Mouse (Mus musculus): ENCODE data around the gene Vdac1. TPM values are rescaled to one million over a fixed set of nuclear protein-coding genes. Genes with fewer than 3 reads are reported as not detected.
A peak's percentile ranks its signal among the peaks of the same experiment; 100 is the strongest.

Vdac1 gene
- polyA plus RNA-seq, 1 experiment from 2014 or later: 369 TPM

- H3K27ac ChIP-seq (replicated peaks): no peak overlapping the region
- 72% methylated on average over 7 of the region's 7 CpGs for WGBS
- H3K4me2 ChIP-seq: no peak overlapping the region
- peaks cover 18% of the 10 kb centered on the region for H3K4me1 ChIP-seq (replicated peaks)
- no peak overlapping the region for H3K9ac ChIP-seq
- no peaks in the 10 kb centered on the region for H3K27me3 ChIP-seq
- no peak for ATAC-seq (ENCODE audit: low FRiP score, low read depth)
- no peak overlapping the region for H3K4me3 ChIP-seq
- no peaks in the 10 kb centered on the region for H3K36me3 ChIP-seq
- no peaks in the 10 kb centered on the region for H3K9me3 ChIP-seq
Observed at GRCm38 (mm10) chr11:52335924-52336323, 24.7 kb upstream of the Vdac1 start.

- H3K4me3 ChIP-seq: no peak overlapping the region
- no peaks in the 10 kb centered on the region for H3K9me3 ChIP-seq
- H3K27me3 ChIP-seq: no peaks in the 10 kb centered on the region
- H3K4me1 ChIP-seq (replicated peaks): peaks cover 14% of the 10 kb centered on the region
- ATAC-seq (ENCODE audit: low FRiP score, low read depth): no peak
- H3K9ac ChIP-seq: no peak overlapping the region
- H3K27ac ChIP-seq (replicated peaks): no peak overlapping the region
- WGBS: 56% methylated on average over 10 of the region's 10 CpGs
- H3K4me2 ChIP-seq: no peak overlapping the region
- H3K36me3 ChIP-seq: no peaks in the 10 kb centered on the region
Observed at GRCm38 (mm10) chr11:52337651-52338295, 22.9 kb upstream of the Vdac1 start.

GRCm38 (mm10) chr11:52338351-52338750, 22.3 kb upstream of the Vdac1 start:
- no peak for ATAC-seq (ENCODE audit: low FRiP score, low read depth)
- no peak overlapping the region for H3K9ac ChIP-seq
- no peak overlapping the region for H3K27ac ChIP-seq (replicated peaks)
- 69% methylated on average over 3 of the region's 3 CpGs for WGBS
- no peak overlapping the region for H3K4me2 ChIP-seq
- H3K4me1 ChIP-seq (replicated peaks): peaks cover 9% of the 10 kb centered on the region
- H3K36me3 ChIP-seq: no peaks in the 10 kb centered on the region
- H3K27me3 ChIP-seq: no peaks in the 10 kb centered on the region
- H3K9me3 ChIP-seq: no peaks in the 10 kb centered on the region
- no peak overlapping the region for H3K4me3 ChIP-seq

- Histone ChIP-seq H3K4me1 (replicated peaks) (peaks cover 4% of the 10 kb centered on the region; the same call in 1 of the 2 replicates), H3K4me3 (no peak overlapping the region), H3K9ac (no peak overlapping the region), H3K27me3 (no peaks in the 10 kb centered on the region), H3K27ac (replicated peaks) (no peak overlapping the region), H3K9me3 (no peaks in the 10 kb centered on the region), H3K4me2 (no peak overlapping the region), H3K36me3 (no peaks in the 10 kb centered on the region)
- 93% methylated on average over 4 of the region's 4 CpGs for WGBS
- ATAC-seq (ENCODE audit: low FRiP score, low read depth): no peak
Observed at GRCm38 (mm10) chr11:52339098-52339497, 21.6 kb upstream of the Vdac1 start.

GRCm38 (mm10) chr11:52339512-52339911, 21.1 kb upstream of the Vdac1 start:
- 93% methylated on average over 12 of the region's 12 CpGs for WGBS
- ATAC-seq (ENCODE audit: low FRiP score, low read depth): no peak

GRCm38 (mm10) chr11:52340123-52340864, 20.4 kb upstream of the Vdac1 start:
- Histone ChIP-seq H3K4me3 (no peak overlapping the region), H3K4me1 (replicated peaks) (peaks cover 4% of the 10 kb centered on the region; the same call in 1 of the 2 replicates), H3K9ac (no peak overlapping the region), H3K36me3 (no peaks in the 10 kb centered on the region), H3K4me2 (no peak overlapping the region), H3K27me3 (no peaks in the 10 kb centered on the region), H3K27ac (replicated peaks) (no peak overlapping the region), H3K9me3 (no peaks in the 10 kb centered on the region)
- 84% methylated on average over 12 of the region's 12 CpGs for WGBS
- no peak for ATAC-seq (ENCODE audit: low FRiP score, low read depth)

More at GRCm38 (mm10) chr11:52339512-52339911, 21.1 kb upstream of the Vdac1 start:
- H3K4me2 ChIP-seq: no peak overlapping the region
- no peaks in the 10 kb centered on the region for H3K27me3 ChIP-seq
- H3K4me1 ChIP-seq (replicated peaks): peaks cover 4% of the 10 kb centered on the region; the same call in 1 of the 2 replicates
- H3K4me3 ChIP-seq: no peak overlapping the region
- no peak overlapping the region for H3K9ac ChIP-seq
- H3K27ac ChIP-seq (replicated peaks): no peak overlapping the region
- no peaks in the 10 kb centered on the region for H3K9me3 ChIP-seq
- no peaks in the 10 kb centered on the region for H3K36me3 ChIP-seq

- no peak overlapping the region for H3K9ac ChIP-seq
- 65% methylated on average over 9 of the region's 9 CpGs for WGBS
- no peak overlapping the region for H3K4me2 ChIP-seq
- peaks cover 6% of the 10 kb centered on the region for H3K4me1 ChIP-seq (replicated peaks)
- no peaks in the 10 kb centered on the region for H3K9me3 ChIP-seq
- ATAC-seq (ENCODE audit: low FRiP score, low read depth): no peak
- no peaks in the 10 kb centered on the region for H3K36me3 ChIP-seq
- H3K27me3 ChIP-seq: no peaks in the 10 kb centered on the region
- no peak overlapping the region for H3K27ac ChIP-seq (replicated peaks)
- H3K4me3 ChIP-seq: no peak overlapping the region
Observed at GRCm38 (mm10) chr11:52341001-52341400, 19.7 kb upstream of the Vdac1 start.

- H3K27ac ChIP-seq (replicated peaks): no peak overlapping the region
- no peaks in the 10 kb centered on the region for H3K36me3 ChIP-seq
- WGBS: 74% methylated on average over 5 of the region's 5 CpGs
- ATAC-seq (ENCODE audit: low FRiP score, low read depth): no peak
- H3K9me3 ChIP-seq: no peaks in the 10 kb centered on the region
- H3K4me3 ChIP-seq: no peak overlapping the region
- no peak overlapping the region for H3K4me2 ChIP-seq
- H3K27me3 ChIP-seq: no peaks in the 10 kb centered on the region
- peaks cover 7% of the 10 kb centered on the region for H3K4me1 ChIP-seq (replicated peaks)
- no peak overlapping the region for H3K9ac ChIP-seq
Observed at GRCm38 (mm10) chr11:52341476-52341875, 19.2 kb upstream of the Vdac1 start.

GRCm38 (mm10) chr11:52342296-52342695, 18.4 kb upstream of the Vdac1 start:
- H3K36me3 ChIP-seq: no peaks in the 10 kb centered on the region
- no peaks in the 10 kb centered on the region for H3K9me3 ChIP-seq
- no peak overlapping the region for H3K27ac ChIP-seq (replicated peaks)
- no peak for ATAC-seq (ENCODE audit: low FRiP score, low read depth)
- WGBS: 91% methylated on average over 4 of the region's 4 CpGs
- no peak overlapping the region for H3K9ac ChIP-seq
- H3K27me3 ChIP-seq: no peaks in the 10 kb centered on the region
- no peak overlapping the region for H3K4me2 ChIP-seq
- H3K4me1 ChIP-seq (replicated peaks): peaks cover 7% of the 10 kb centered on the region
- no peak overlapping the region for H3K4me3 ChIP-seq

- no peaks in the 10 kb centered on the region for H3K36me3 ChIP-seq
- H3K27me3 ChIP-seq: no peaks in the 10 kb centered on the region
- H3K9ac ChIP-seq: no peak overlapping the region
- H3K9me3 ChIP-seq: no peaks in the 10 kb centered on the region
- no peak overlapping the region for H3K4me3 ChIP-seq
- WGBS: 4% methylated on average over 6 of the region's 6 CpGs
- ATAC-seq (ENCODE audit: low FRiP score, low read depth): no peak
- no peak overlapping the region for H3K27ac ChIP-seq (replicated peaks)
- no peak overlapping the region for H3K4me2 ChIP-seq
- peaks cover 4% of the 10 kb centered on the region; the same call in 1 of the 2 replicates for H3K4me1 ChIP-seq (replicated peaks)
Observed at GRCm38 (mm10) chr11:52343162-52343561, 17.5 kb upstream of the Vdac1 start.

- WGBS: 81% methylated on average over 12 of the region's 12 CpGs
- H3K4me2 ChIP-seq: peak overlapping the region; percentile 52; the same call in 1 of the 2 replicates
- H3K9ac ChIP-seq: no peak overlapping the region
- no peaks in the 10 kb centered on the region for H3K9me3 ChIP-seq
- H3K36me3 ChIP-seq: no peaks in the 10 kb centered on the region
- H3K4me1 ChIP-seq (replicated peaks): peaks cover 4% of the 10 kb centered on the region; the same call in 1 of the 2 replicates
- no peaks in the 10 kb centered on the region for H3K27me3 ChIP-seq
- 0 out of 2 replicates have a peak overlapping the region, but pooled peaks have one; percentile 64 for H3K27ac ChIP-seq (replicated peaks)
- no peak for ATAC-seq (ENCODE audit: low FRiP score, low read depth)
- no peak overlapping the region for H3K4me3 ChIP-seq
Observed at GRCm38 (mm10) chr11:52344991-52345777, 15.5 kb upstream of the Vdac1 start.

Measured in hindbrain, embryonic 15.5 days (tissue).